Mouse (Mus musculus) stomach, postnatal 0 days (tissue): ENCODE measurements around the gene Arhgdib.

Experiments
- CTCF ChIP-seq: IDR thresholded peaks from 2 replicates; pipeline ENCODE4 v1.5.1; 2016; ENCODE audit warnings: antibody characterized with exemption, low read depth, mild to moderate bottlenecking, moderate library complexity
- EP300 ChIP-seq: optimal IDR thresholded peaks from 2 replicates; pipeline ENCODE3; 2016; ENCODE audit warnings: antibody characterized with exemption

DNA sequence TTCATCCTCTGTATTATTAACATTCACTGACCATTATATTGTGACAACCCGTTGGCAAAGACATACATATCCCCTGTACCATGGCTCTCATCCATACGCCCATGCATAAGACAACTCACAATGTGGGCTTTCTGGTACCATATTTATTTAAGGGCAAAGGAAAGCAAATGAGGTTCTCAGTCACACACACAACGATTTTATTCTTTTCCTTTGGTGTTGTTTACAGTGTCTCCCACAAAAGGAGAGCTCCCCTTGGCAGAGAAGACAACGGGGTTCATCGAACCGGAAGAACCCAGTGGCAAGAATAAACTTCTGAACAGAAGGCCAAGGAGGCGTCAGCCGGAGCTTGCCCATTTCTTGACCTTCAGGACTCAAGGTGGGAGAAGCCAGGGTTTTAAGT, 18.2 kb downstream of the Arhgdib start, which contains the start of gene Pde6h:
- TF ChIP-seq CTCF = no peak
- no peak for TF ChIP-seq EP300
